ENCODE assay signal across 7 mouse cellular contexts in genomic region chr7:30477415-30478381, GRCm38 (mm10). TPM values are rescaled to one million over a fixed set of nuclear protein-coding genes. Genes with fewer than 3 reads are reported as not detected.
DNase-seq lines count a peak whose midpoint lies in the region; ATAC-seq lines count a peak whose summit lies in the region.

No protein-coding gene starts in this region.

- no peaks in the 10 kb centered on the region for H3K4me1 ChIP-seq in lung, embryonic 16.5 days (replicated peaks; ENCODE audit: control insufficient read depth, insufficient read depth, low read length)
- H3K4me1 ChIP-seq in midbrain, embryonic 16.5 days (ENCODE audit: control insufficient read depth, insufficient read depth, low read length) = peaks cover 6% of the 10 kb centered on the region; the same call in 1 of the 2 replicates

- no peaks in the 10 kb centered on the region for H3K9me3 ChIP-seq in lung, embryonic 16.5 days (ENCODE audit: control insufficient read depth, low read length)
- no peaks in the 10 kb centered on the region for H3K9me3 ChIP-seq in midbrain, embryonic 16.5 days (replicated peaks; ENCODE audit: control insufficient read depth, low read length, poor library complexity, severe bottlenecking)

- H3K9ac ChIP-seq in lung, embryonic 16.5 days (ENCODE audit: low read length) = no peak overlapping the region
- H3K9ac ChIP-seq in midbrain, embryonic 16.5 days (ENCODE audit: low read depth, low read length) = peak overlapping the region; percentile 32

- no peaks in the 10 kb centered on the region for H3K36me3 ChIP-seq in lung, embryonic 16.5 days (ENCODE audit: control insufficient read depth, insufficient read depth, low read length)
- H3K36me3 ChIP-seq in midbrain, embryonic 16.5 days (ENCODE audit: control insufficient read depth, insufficient read depth, low read length) = no peaks in the 10 kb centered on the region

- ATAC-seq in lung, embryonic 16.5 days (ENCODE audit: low read depth) = no peak
- ATAC-seq in midbrain, embryonic 16.5 days = peak; percentile 73

- DNase-seq in lung, postnatal 25 days (ENCODE audit: low spot score) = no peak
- peak; percentile 76 for DNase-seq in fat pad, adult 2 months (ENCODE audit: extremely low read depth, low read depth, low spot score)
- DNase-seq in layer of hippocampus, adult 9-11 months = peak; percentile 61
- DNase-seq in gastrocnemius, postnatal 4 days (ENCODE audit: low spot score in 2 of 2) = no peak
- no peak for DNase-seq in adipocyte (ENCODE audit: low spot score)

- peak overlapping the region; percentile 42 for H3K4me2 ChIP-seq in lung, embryonic 16.5 days (ENCODE audit: low read depth, low read length)
- peak overlapping the region; percentile 55 for H3K4me2 ChIP-seq in midbrain, embryonic 16.5 days (ENCODE audit: low read length)

- peak overlapping the region; percentile 23 for H3K4me3 ChIP-seq in lung, embryonic 16.5 days (ENCODE audit: low read length)
- peak overlapping the region; percentile 33 for H3K4me3 ChIP-seq in midbrain, embryonic 16.5 days (ENCODE audit: low read depth, low read length)

- 7% methylated on average over 31 of the region's 32 CpGs for WGBS in lung, embryonic 16.5 days
- 5% methylated on average over 29 of the region's 32 CpGs for WGBS in midbrain, embryonic 16.5 days

- H3K27ac ChIP-seq in lung, embryonic 16.5 days (ENCODE audit: low read length) = no peak overlapping the region
- peak overlapping the region; percentile 38; the same call in 1 of the 2 replicates for H3K27ac ChIP-seq in midbrain, embryonic 16.5 days (ENCODE audit: low read length)

- H3K27me3 ChIP-seq in lung, embryonic 16.5 days (ENCODE audit: control insufficient read depth, insufficient read depth, low read depth, low read length) = no peaks in the 10 kb centered on the region
- H3K27me3 ChIP-seq in midbrain, embryonic 16.5 days (ENCODE audit: control insufficient read depth, insufficient read depth, low read depth, low read length) = no peaks in the 10 kb centered on the region; the same call in 1 of the 2 replicates

RNA-seq across cellular contexts. Expression of gene Prodh2, which starts 15.7 kb away (rescaled TPM):
- 0.41 and 2.4 TPM in 2 replicates for polyA plus RNA-seq in lung, embryonic 16.5 days (2015; fragmentation: Nextera tagmentation; extraction: Ambion mirVana)
- not detected in 2 replicates for polyA plus RNA-seq in midbrain, embryonic 16.5 days (2015; fragmentation: Nextera tagmentation; extraction: Ambion mirVana)
- total RNA-seq in gastrocnemius, postnatal 4 days (2021) = under 1 TPM in 1 of 2 experiments, not detected in 1; 0.44 TPM

RNA-seq across cellular contexts. Expression of gene Nphs1, which starts 19.6 kb away (rescaled TPM):
- not detected in 2 replicates for polyA plus RNA-seq in lung, embryonic 16.5 days (2015; fragmentation: Nextera tagmentation; extraction: Ambion mirVana)
- polyA plus RNA-seq in midbrain, embryonic 16.5 days (2015; fragmentation: Nextera tagmentation; extraction: Ambion mirVana) = 0.46 and 0.50 TPM in 2 replicates
- not detected for total RNA-seq in gastrocnemius, postnatal 4 days (2021)

RNA-seq across cellular contexts. Expression of gene Kirrel2, which starts 20.2 kb away (rescaled TPM):
- not detected in 2 replicates for polyA plus RNA-seq in lung, embryonic 16.5 days (2015; fragmentation: Nextera tagmentation; extraction: Ambion mirVana)
- 0.67 and 0.73 TPM in 2 replicates for polyA plus RNA-seq in midbrain, embryonic 16.5 days (2015; fragmentation: Nextera tagmentation; extraction: Ambion mirVana)
- under 1 TPM; 0.39 to 0.93 TPM for total RNA-seq in gastrocnemius, postnatal 4 days (2021)

RNA-seq across cellular contexts. Expression of gene Aplp1, which starts 32.4 kb away (rescaled TPM):
- 20.4 and 22.3 TPM in 2 replicates for polyA plus RNA-seq in lung, embryonic 16.5 days (2015; fragmentation: Nextera tagmentation; extraction: Ambion mirVana)
- polyA plus RNA-seq in midbrain, embryonic 16.5 days (2015; fragmentation: Nextera tagmentation; extraction: Ambion mirVana) = 761 and 788 TPM in 2 replicates
- total RNA-seq in gastrocnemius, postnatal 4 days (2021) = 1 to 10 TPM; 3.5 to 4.2 TPM

RNA-seq across cellular contexts. Expression of gene Nfkbid, which starts 56.2 kb away (rescaled TPM):
- polyA plus RNA-seq in lung, embryonic 16.5 days (2015; fragmentation: Nextera tagmentation; extraction: Ambion mirVana) = 1.9 and 2.0 TPM in 2 replicates
- 2.7 and 2.9 TPM in 2 replicates for polyA plus RNA-seq in midbrain, embryonic 16.5 days (2015; fragmentation: Nextera tagmentation; extraction: Ambion mirVana)
- total RNA-seq in gastrocnemius, postnatal 4 days (2021) = under 1 TPM; 0.56 to 0.67 TPM

Comparison
In these comparisons a context has a peak if more than half of its experiments do, and no peak if none do; other contexts are left out.
1. DNase-seq: peak in fat pad, adult 2 months (single experiment) and layer of hippocampus, adult 9-11 months (single experiment); none in lung, postnatal 25 days (single experiment), gastrocnemius, postnatal 4 days (0 of 2) and adipocyte (single experiment).